Mouse (Mus musculus): ENCODE measurements at regions not wholly inside any gene's neighbourhood (a gene's known extent, or its start where the extent isn't known, plus 50 kb on each side); places are given as distances from the start of the nearest gene placed in this dataset.
A peak's percentile ranks its signal among the peaks of the same experiment; 100 is the strongest.

GRCm38 (mm10) chr2:95891566-95891965, 426.4 kb upstream of the Lrrc4c start:
- peak; percentile 11 to 21 for DNase-seq

- DNase-seq, result no peak
Observed at GRCm38 (mm10) chr2:95905026-95905425, 412.9 kb upstream of the Lrrc4c start.

GRCm38 (mm10) chr2:95909758-95910157, 408.2 kb upstream of the Lrrc4c start:
- no peak for DNase-seq

GRCm38 (mm10) chr2:95910160-95910559, 407.8 kb upstream of the Lrrc4c start:
- DNase-seq, result no peak

Data from cerebellum, postnatal 36 days (tissue).